Mouse (Mus musculus): ENCODE data around the gene Irf6. TPM values are rescaled to one million over a fixed set of nuclear protein-coding genes. Genes with fewer than 3 reads are reported as not detected.

Irf6 gene
- total RNA-seq, 1 experiment from 2014 or later = not detected

DNA sequence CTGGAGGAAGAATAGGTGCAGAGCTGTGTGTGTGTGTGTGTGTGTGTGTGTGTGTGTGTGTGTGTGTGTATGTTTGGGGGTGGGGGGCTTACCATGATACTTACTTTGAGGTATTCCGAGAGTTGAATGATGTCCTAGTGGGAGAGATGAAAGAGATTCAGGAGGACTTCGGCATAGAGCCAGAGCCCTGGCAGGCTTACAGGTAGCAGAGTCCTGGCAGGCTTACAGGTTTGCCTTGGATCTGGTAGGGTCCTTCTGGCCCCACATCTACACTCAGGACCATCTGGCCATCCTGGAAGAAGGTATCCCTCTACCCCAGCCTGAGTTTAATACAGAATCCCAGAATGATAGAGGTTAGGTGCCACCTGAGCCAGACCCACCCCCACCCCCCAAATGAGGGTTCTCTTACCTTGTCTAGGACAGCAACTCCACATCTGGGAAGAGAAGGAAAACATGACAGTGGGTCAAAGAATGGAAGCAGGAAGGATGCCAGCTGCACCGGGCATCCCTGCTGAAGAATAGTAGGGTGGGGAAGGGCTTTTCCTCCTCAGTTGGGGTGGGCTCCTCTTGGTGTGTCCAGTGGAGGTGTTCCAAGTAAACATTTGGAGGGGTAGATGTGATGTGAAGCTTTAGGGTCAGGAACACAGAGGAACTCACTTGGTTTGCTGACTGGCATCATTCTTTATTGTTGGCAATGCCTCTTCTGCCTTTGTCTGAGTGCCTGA is 41.7 kb downstream of the Irf6 start:
- no peak for ATAC-seq (replicated peaks; ENCODE audit: insufficient number of reproducible peaks, low FRiP score, low TSS enrichment, poor library complexity, severe bottlenecking)

DNA sequence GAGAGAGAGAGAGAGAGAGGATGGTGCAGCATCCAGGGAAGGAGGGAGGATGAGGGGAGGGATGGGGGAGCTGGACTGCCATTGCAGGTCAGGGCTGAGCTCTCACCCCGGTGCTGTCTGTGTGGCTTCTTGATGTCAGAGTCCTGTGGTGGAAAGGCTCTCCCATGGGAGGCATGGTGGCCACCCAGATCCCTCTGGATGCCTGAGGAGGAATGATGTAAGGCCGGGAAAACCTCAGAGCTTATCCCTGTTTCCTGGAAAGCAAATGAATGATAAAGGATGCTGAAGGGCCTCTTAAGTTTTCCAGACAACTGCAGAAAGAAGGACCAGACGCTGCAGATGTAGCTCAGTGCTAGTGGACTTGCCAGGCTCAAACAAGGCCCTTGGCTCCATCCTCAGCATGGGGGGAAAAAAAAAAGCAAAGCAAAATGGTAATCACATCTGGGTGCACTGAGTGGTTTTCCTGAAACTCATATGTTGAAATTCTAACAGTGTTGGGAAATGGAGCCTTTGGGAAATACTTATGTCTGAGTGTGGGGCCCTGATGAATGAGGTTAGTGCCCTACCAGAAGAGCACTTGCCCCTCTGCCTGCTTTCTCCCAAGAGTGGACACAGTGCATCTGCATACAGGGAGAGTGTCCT is 42.4 kb downstream of the Irf6 start:
- ATAC-seq (replicated peaks; ENCODE audit: insufficient number of reproducible peaks, low FRiP score, low TSS enrichment, poor library complexity, severe bottlenecking) = no peak

DNA sequence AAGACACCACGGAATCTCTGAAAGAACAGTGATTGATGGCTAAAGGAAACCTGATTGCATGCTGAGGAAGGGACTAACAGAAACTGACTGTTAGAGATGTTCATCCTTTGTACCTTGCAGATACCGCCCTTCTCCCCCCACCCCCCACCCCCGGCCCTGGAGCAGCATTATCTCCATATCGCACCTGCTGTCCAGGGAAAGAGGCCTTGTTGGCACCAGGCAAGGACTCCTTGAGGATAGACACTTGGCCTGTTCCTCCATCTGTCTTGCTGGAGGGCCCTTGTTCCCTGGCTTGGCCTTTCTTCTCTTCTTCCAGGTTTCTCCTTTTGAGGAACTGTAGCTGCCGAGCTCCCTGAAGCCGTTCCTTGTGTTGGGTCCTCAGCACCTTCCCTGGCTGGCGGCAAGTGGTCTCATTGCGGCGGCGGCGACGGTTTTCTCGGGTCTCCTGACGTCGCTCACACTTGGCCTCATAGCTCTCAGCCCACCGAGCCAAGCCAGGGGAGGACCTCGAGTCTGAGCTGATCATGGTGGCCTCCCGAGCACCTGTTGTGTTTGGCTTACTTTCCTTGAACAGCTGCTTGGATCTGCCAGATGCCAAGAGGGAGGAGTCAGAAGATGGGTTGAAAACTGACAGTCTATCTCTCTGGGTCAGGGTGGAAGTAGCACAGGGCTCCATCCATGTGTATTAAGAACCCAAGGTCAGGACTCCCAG is 44.7 kb downstream of the Irf6 start:
- no peak for ATAC-seq (replicated peaks; ENCODE audit: insufficient number of reproducible peaks, low FRiP score, low TSS enrichment, poor library complexity, severe bottlenecking)

DNA sequence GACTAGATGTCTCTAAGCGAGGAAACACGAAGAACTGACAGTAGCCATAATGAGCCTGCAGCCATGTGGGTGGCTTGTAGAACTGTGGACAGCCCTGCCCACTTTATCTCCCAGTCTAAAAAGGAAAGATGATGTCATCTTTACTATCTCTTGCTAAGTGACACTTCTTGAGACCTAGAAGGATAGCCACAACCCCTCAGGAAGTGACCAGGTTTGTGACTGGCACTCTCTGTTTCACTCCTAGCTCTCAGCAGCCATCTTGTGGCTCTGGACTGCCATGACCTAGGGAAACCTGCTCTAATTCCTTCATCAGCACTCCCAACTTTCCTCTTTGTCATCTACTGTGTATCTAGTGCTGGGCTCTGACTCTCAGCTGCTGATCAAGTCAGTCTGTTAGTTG is 45.4 kb downstream of the Irf6 start:
- 0 out of 2 replicates have a peak, but pooled peaks have one; percentile 6 for ATAC-seq (replicated peaks; ENCODE audit: insufficient number of reproducible peaks, low FRiP score, low TSS enrichment, poor library complexity, severe bottlenecking)

DNA sequence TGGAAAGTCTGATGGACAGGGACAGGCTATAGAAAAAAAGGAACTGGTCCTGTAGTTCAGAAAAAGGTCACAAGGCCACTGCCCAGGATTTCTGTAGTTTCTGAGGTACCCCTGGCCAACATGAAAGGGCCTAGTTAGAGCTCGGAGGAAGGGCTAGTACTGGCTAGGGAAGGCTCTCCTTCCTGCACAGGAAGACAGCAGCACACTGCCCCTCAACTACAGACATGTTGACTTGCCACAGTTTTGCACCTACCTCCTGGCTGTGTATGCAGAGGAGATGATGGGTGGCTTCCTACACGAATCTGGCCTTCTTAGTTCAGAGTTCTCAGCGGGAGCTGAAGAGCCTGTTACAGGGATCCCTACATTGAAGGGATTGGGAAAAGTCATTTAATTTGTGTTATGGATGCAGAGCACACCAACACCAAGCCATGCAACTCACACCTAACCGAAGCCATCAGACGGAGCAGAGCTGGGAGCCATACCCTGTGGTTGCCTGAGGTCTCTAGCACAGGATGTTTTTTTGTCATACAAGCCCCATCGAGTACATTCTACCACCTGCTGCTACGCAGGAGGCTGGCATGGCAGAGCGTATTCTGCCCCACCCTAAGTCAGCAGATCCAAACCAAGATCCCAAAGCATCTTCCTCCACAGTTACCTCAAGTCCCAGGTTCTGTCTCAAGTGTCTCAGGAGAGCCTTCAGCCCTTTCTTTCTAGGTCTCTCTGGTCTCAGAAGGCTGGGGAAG is 47.9 kb downstream of the Irf6 start:
- peak; percentile 24 for ATAC-seq (replicated peaks; ENCODE audit: insufficient number of reproducible peaks, low FRiP score, low TSS enrichment, poor library complexity, severe bottlenecking)

DNA sequence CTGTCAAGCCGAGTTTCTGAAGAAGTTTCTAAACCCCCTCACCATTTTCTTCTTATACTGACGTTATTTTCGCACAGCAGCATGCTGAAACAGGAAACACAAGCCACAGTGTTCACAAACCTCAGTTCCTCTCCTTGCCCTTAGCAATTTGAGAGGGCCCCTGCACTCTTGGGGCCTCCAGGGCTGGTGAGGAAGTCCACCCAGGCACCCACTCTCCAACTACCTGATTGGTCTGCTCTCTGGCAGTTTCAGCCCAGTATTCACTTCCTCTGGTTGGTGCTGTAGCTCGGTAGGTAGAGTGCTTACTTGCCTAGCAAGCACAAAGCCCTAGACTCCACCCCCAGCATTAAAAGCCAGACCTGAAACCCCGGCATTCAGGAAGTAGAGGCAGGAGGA is 48.5 kb downstream of the Irf6 start, which contains the start of gene Traf3ip3:
TSS of gene Traf3ip3 (minus strand) at position 321 of the 396 bp plus-strand sequence.
- ATAC-seq (replicated peaks; ENCODE audit: insufficient number of reproducible peaks, low FRiP score, low TSS enrichment, poor library complexity, severe bottlenecking) = peak; percentile 91

GRCm38 (mm10) chr1:193203821-193204220 is 50.9 kb downstream of the Irf6 start:
- no peak for ATAC-seq (replicated peaks; ENCODE audit: insufficient number of reproducible peaks, low FRiP score, low TSS enrichment, poor library complexity, severe bottlenecking)

DNA sequence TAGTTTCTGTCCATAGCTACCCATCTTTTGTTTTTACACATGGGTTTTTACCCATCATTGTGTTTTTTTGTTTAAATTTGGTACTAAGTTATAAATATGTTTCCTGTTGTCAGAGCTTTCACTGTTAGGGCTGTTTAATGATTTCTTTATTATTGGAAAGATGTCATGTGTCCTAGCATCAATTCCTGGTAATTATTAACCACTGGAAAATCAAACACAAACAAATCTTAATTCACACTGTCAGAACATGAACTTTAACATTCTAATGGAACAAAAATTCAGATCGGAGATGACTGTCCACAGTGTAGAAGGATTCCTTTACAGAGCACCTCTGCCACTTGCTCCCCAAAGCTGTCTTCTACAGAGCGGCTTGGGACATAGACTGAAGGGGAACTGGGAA is 52.5 kb downstream of the Irf6 start:
- ATAC-seq (replicated peaks; ENCODE audit: insufficient number of reproducible peaks, low FRiP score, low TSS enrichment, poor library complexity, severe bottlenecking) = no peak

DNA sequence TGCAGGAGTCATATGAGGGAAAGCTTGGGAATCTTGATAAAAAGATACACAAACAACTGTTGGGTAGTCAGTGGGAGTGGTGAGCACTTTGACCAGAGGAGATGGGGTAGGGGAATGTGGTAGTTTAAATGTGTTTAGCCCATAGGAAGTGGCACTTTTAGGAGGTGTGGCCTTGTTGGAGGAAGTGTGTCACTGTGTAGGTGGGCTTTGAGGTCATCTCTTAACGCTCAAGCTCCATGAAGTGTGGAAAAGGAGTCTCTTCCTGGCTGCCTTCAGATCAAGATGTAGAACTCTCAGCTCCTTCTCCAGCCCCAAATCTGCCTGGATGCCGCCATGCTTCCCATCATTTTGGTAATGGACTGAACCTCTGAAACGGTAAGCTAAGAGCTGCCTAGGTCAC is 54.6 kb downstream of the Irf6 start, which contains the start of gene Lamb3:
TSS of gene Lamb3 (plus strand) at position 197 of the 400 bp plus-strand sequence.
- ATAC-seq (replicated peaks; ENCODE audit: insufficient number of reproducible peaks, low FRiP score, low TSS enrichment, poor library complexity, severe bottlenecking) = no peak

DNA sequence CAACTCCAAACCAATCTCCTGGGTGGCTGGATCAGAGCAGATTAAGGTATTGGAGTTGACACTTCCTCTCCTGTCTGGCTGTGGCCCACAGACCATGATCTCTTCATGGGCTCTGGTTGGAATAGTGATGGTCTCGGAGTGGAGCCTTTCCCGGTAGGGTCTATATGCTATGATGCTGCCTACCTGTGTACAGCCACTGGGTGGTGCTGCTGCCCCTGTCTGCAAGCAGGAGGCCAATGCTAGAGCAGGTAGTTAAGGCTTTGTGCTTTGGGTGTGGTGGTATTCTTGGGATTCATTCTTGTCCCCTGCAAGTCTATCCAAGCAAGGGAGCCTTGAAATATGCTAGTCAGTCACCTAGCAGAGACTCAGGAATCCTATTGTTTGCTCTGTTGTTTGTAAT is 55.3 kb downstream of the Irf6 start:
- ATAC-seq (replicated peaks; ENCODE audit: insufficient number of reproducible peaks, low FRiP score, low TSS enrichment, poor library complexity, severe bottlenecking) = peak; percentile 80

DNA sequence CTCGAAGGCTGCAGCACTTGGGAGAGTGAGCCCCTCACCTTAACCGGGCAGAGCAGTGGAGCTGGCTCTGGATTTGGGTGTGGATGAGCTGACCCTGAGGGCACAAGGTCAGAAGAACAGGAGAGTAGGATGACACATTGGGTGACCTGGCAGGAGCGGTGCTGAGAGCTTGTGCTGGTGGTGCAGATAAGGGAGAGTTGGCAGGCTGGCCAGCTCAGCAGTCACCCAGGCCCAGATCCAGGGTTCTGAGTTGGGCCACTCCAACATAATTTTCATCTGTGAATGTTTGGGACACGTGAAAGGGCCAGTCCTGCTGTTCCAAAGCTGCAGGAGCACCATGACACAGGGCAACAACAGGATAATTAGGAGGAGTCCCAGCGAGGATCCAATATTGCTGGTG is 58.5 kb downstream of the Irf6 start:
- ATAC-seq (replicated peaks; ENCODE audit: insufficient number of reproducible peaks, low FRiP score, low TSS enrichment, poor library complexity, severe bottlenecking) = no peak

DNA sequence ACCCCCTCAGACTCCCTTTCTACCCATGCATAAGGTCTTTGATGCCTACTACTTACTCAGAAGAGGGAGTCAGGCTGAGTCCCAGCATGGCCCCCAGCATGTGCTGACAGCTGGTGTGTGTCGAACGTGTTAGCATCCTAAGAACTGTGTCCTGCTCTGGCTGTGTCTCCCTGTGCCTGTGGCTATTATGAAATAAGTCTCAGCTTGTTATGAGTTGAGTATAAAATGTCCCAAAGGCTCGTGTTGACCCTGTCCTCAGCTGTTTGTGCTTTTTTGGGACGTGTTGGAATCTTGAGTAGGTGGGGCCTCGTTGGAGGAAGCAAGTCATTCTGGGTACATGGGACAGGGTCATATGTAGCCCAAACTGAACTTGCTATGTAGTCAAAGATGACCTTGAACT is 61.1 kb downstream of the Irf6 start:
- no peak for ATAC-seq (replicated peaks; ENCODE audit: insufficient number of reproducible peaks, low FRiP score, low TSS enrichment, poor library complexity, severe bottlenecking)

GRCm38 (mm10) chr1:193216000-193216399 is 63.1 kb downstream of the Irf6 start:
- no peak for ATAC-seq (replicated peaks; ENCODE audit: insufficient number of reproducible peaks, low FRiP score, low TSS enrichment, poor library complexity, severe bottlenecking)

- ATAC-seq (replicated peaks; ENCODE audit: insufficient number of reproducible peaks, low FRiP score, low TSS enrichment, poor library complexity, severe bottlenecking) = no peak
Measured at GRCm38 (mm10) chr1:193220408-193220807, 67.5 kb downstream of the Irf6 start.

Other genes with a start within 250 kb of the Irf6 start
- not detected in 3 replicates for gene Syt14, start 117.3 kb upstream of the Irf6 start, total RNA-seq (2017)
- 19.6 to 30.8 TPM (median 24.0 TPM) in 3 replicates for gene Diexf, start 22.8 kb upstream of the Irf6 start, total RNA-seq (2017)
- gene A130010J15Rik, start 14.9 kb downstream of the Irf6 start, total RNA-seq (2017) = 6.1 to 15.4 TPM (median 10.2 TPM) in 3 replicates
- gene Traf3ip3, start 48.6 kb downstream of the Irf6 start, total RNA-seq (2017) = 198 to 292 TPM (median 228 TPM) in 3 replicates
- gene Lamb3, start 54.6 kb downstream of the Irf6 start, total RNA-seq (2017) = 2.9 to 28.1 TPM (median 5.6 TPM) in 3 replicates
- gene Hsd11b1, start 111.0 kb downstream of the Irf6 start, total RNA-seq (2017) = 101 to 156 TPM (median 112 TPM) in 3 replicates
- gene G0s2, start 120.1 kb downstream of the Irf6 start, total RNA-seq (2017) = 41.0 to 151 TPM (median 72.9 TPM) in 3 replicates
- gene Camk1g, start 217.2 kb downstream of the Irf6 start, total RNA-seq (2017) = not detected in 3 replicates

Measured in monocyte, adult 5-6 weeks (primary cell).